Mouse (Mus musculus) ES-Bruce4 (cell line): ENCODE measurements at regions not wholly inside any gene's neighbourhood (a gene's known extent, or its start where the extent isn't known, plus 50 kb on each side); places are given as distances from the start of the nearest gene placed in this dataset.

Experiments used
- H3K27ac ChIP-seq: 2 replicates; pipeline ENCODE4 v1.5.1; 2012; ENCODE audit warnings: low read length, inconsistent platforms; ENCODE audit not compliant: insufficient read depth
- H3K27me3 ChIP-seq: 2 replicates; pipeline ENCODE4 v1.6.1; 2012; ENCODE audit warnings: mild to moderate bottlenecking, low read length, inconsistent platforms; ENCODE audit not compliant: control insufficient read depth, poor library complexity, insufficient read depth, severe bottlenecking
- H3K36me3 ChIP-seq: 2 replicates; pipeline ENCODE4 v1.6.1; 2012; ENCODE audit warnings: inconsistent platforms, mild to moderate bottlenecking, low read length, moderate library complexity; ENCODE audit not compliant: control insufficient read depth, poor library complexity, insufficient read depth, severe bottlenecking
- H3K4me1 ChIP-seq: one replicate; pipeline ENCODE4 v1.8.1; 2011; ENCODE audit warnings: low read length; ENCODE audit not compliant: control insufficient read depth, insufficient read depth
- H3K4me3 ChIP-seq: 2 replicates; pipeline ENCODE4 v1.5.1; 2011; ENCODE audit warnings: low read depth, mild to moderate bottlenecking, low read length
- H3K9ac ChIP-seq: 2 replicates; pipeline ENCODE4 v1.6.1; 2012; ENCODE audit warnings: low read depth, mild to moderate bottlenecking, inconsistent platforms; ENCODE audit not compliant: poor library complexity, severe bottlenecking
- H3K9me3 ChIP-seq: replicated peaks from 2 replicates; pipeline ENCODE4 v1.6.1; 2012; ENCODE audit warnings: mild to moderate bottlenecking, low read length, inconsistent platforms; ENCODE audit not compliant: control insufficient read depth, poor library complexity, insufficient read depth, severe bottlenecking
- CTCF ChIP-seq: IDR thresholded peaks from one replicate; pipeline ENCODE4 v1.8.1; 2011; ENCODE audit warnings: low read depth, low read length
- EP300 ChIP-seq: IDR thresholded peaks from 2 replicates; pipeline ENCODE4 v1.6.1; 2011; ENCODE audit warnings: low read depth, low read length; ENCODE audit not compliant: insufficient read depth
- POLR2A ChIP-seq: IDR thresholded peaks from one replicate; pipeline ENCODE4 v1.8.1; 2011; ENCODE audit warnings: low read length; ENCODE audit not compliant: insufficient read depth

DNA sequence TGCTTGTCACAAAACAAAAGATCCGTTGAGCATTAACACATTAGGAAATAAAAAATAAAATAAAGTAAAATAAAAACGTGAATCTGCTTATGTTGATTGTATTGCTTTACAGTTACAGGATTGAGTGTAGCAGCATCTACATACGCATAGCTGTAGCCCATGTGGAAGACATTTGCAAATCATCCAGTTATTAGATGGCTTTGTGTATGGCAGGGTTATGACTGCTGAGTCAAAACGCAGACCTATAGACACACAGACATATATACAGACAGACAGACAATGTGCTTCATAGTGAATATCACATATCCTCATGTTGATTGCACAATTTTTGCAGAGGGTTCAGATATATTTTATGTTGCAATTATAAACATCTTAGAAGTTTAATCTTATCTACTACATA lies 64.5 kb downstream of the Gm11146 start:
- Histone ChIP-seq H3K9me3 (no peaks in the 10 kb centered on the region), H3K36me3 (no peaks in the 10 kb centered on the region), H3K27ac (no peak overlapping the region), H3K9ac (no peak overlapping the region), H3K27me3 (no peaks in the 10 kb centered on the region), H3K4me1 (no peaks in the 10 kb centered on the region), H3K4me3 (no peak overlapping the region)
- TF ChIP-seq EP300 (no peak), POLR2A (no peak), CTCF (no peak)

DNA sequence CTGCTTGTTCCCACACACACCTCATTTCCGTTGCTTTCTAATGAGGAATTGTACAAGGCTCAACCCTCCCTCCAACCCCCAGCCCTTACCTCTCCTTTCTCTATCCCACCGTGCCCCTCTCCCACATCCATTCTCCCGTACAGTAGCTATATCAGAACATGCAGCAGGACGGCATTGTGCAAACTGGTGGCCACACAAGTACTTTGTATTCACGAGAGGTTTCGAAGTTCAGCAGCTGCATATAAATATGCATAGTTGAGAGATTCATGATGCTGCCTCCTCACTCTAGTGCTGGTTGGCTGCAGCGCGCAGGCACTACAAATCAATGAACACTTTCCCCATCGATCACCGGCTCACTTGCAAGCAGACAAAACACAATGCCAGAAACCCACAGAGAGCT lies 65.1 kb downstream of the Gm11146 start:
- H3K4me3 ChIP-seq, result no peak overlapping the region
- no peak overlapping the region for H3K27ac ChIP-seq

DNA sequence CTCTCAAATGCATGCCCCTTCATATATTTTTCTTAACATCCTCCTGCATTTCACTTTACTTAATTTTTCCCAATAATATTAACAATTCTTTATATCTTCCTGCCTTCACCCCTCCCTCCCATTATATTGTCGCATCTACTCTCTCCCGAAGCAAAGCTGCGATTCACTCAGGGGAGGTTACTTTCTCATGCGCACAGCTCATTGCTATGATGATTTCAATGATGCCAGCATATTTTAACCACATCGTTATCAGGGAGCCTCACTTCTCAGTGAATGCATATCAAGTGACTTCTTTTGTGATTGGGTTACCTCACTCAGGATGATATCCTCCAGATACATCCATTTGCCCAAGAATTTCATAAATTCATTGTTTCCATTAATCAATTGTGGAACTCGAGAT lies 65.6 kb downstream of the Gm11146 start:
- no peak overlapping the region for H3K9ac ChIP-seq
- TF ChIP-seq CTCF (no peak), POLR2A (no peak), EP300 (no peak)
- H3K36me3 ChIP-seq, result no peaks in the 10 kb centered on the region
- no peak overlapping the region for H3K27ac ChIP-seq
- H3K27me3 ChIP-seq, result no peaks in the 10 kb centered on the region
- no peak overlapping the region for H3K4me3 ChIP-seq
- H3K9me3 ChIP-seq, result no peaks in the 10 kb centered on the region
- H3K4me1 ChIP-seq, result no peaks in the 10 kb centered on the region

More for the DNA sequence above, 65.1 kb downstream of the Gm11146 start:
- Histone ChIP-seq H3K9me3 (no peaks in the 10 kb centered on the region), H3K36me3 (no peaks in the 10 kb centered on the region), H3K9ac (no peak overlapping the region), H3K27me3 (no peaks in the 10 kb centered on the region), H3K4me1 (no peaks in the 10 kb centered on the region)
- TF ChIP-seq POLR2A (no peak), CTCF (no peak), EP300 (no peak)

DNA sequence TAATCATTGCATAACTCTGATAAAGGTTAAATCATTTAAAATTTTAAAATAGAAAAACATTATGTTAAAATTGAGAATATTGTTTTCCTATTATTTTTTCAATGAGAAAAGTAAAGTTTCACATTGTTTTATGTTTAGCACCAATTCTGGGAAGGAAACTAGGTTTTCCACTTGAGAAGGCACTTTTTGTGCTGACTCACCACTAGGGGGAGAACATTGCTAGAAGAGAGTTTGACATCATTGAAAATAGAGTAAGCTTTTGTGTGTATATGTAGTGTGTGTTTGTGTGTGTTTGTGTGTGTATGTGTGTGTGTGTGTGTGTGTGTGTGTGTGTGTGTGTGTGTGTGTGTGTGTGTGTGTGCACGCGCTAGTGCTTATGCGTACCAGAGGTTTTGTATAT lies 66.9 kb downstream of the Gm11146 start:
- Histone ChIP-seq H3K9me3 (no peaks in the 10 kb centered on the region), H3K27me3 (no peaks in the 10 kb centered on the region), H3K4me3 (no peak overlapping the region), H3K9ac (no peak overlapping the region), H3K4me1 (no peaks in the 10 kb centered on the region), H3K36me3 (no peaks in the 10 kb centered on the region), H3K27ac (no peak overlapping the region)
- TF ChIP-seq CTCF, result no peak
- TF ChIP-seq EP300, result no peak

DNA sequence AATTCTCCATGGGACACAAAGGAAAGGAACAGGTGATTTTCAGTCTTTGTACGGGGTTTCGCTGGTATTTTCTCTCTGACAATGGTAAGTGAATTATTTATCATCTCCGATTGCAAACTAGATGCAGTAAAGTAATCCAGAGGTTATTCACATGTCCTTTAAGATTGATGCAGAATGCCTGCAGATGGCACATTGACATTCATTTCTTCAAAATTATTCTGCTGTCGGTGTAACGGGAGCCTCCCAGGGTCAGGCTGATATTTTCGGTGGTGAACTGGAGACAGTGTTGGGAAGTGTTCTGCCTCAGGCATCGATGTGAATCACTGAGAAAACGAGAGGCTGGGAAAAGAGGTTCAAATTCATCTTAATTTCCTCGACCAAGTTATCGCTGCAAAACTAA lies 70.3 kb downstream of the Gm11146 start:
- Histone ChIP-seq H3K27me3 (no peaks in the 10 kb centered on the region), H3K9me3 (no peaks in the 10 kb centered on the region), H3K9ac (no peak overlapping the region), H3K4me3 (no peak overlapping the region), H3K36me3 (no peaks in the 10 kb centered on the region), H3K4me1 (no peaks in the 10 kb centered on the region), H3K27ac (no peak overlapping the region)
- no peak for TF ChIP-seq POLR2A
- no peak for TF ChIP-seq EP300
- no peak for TF ChIP-seq CTCF

DNA sequence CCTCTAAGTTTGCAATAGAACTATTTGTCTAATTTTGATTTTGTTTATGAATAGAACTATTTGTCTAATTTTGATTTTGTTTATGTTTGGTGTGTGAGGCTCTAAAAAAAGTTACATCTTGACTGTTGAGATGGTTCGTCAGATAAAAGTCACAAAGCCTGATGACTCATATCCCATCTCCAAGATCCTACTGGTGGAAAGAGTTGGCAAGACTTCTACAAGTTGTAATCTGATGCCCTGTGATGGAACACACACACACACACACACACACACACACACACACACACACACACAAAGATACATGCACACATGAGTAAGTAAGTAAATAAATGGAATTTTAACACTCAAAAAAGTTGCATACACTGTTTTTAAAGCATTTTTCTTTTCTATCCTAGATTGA lies 73.9 kb downstream of the Gm11146 start:
- Histone ChIP-seq H3K9ac (no peak overlapping the region), H3K9me3 (no peaks in the 10 kb centered on the region), H3K4me1 (no peaks in the 10 kb centered on the region), H3K4me3 (no peak overlapping the region), H3K27ac (no peak overlapping the region), H3K36me3 (no peaks in the 10 kb centered on the region), H3K27me3 (no peaks in the 10 kb centered on the region)
- TF ChIP-seq EP300 (no peak), CTCF (no peak), POLR2A (no peak)

DNA sequence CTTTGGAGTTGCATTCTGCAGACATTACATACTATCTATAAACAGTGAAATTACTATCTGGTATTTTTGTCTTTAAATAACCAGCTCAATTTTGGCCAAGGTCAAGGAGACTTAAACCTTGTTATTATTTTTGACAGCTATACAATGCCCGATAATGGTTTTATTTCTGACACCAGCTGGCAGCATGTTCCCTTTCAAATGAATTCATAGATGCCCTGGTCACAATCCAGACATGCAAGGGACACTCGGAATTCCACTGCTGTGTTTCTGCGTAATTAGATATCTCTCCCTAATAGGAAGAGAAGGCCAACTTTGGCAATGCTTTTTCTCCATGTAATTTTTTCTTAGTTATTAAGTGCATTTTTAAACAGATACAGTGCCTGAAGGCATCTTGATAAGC lies 87.3 kb downstream of the Gm11146 start:
- H3K27me3 ChIP-seq, result no peaks in the 10 kb centered on the region
- no peak overlapping the region for H3K27ac ChIP-seq
- H3K9ac ChIP-seq, result no peak overlapping the region
- no peaks in the 10 kb centered on the region for H3K4me1 ChIP-seq
- no peaks in the 10 kb centered on the region for H3K9me3 ChIP-seq
- no peaks in the 10 kb centered on the region for H3K36me3 ChIP-seq
- TF ChIP-seq CTCF (no peak), EP300 (no peak), POLR2A (no peak)
- no peak overlapping the region for H3K4me3 ChIP-seq
